Mouse (Mus musculus): ENCODE data around the gene Cpsf6. TPM values are rescaled to one million over a fixed set of nuclear protein-coding genes. Genes with fewer than 3 reads are reported as not detected.
A peak's percentile ranks its signal among the peaks of the same experiment; 100 is the strongest.

Cpsf6 gene
- total RNA-seq, 1 experiment from 2014 or later = 76.0 TPM

DNA sequence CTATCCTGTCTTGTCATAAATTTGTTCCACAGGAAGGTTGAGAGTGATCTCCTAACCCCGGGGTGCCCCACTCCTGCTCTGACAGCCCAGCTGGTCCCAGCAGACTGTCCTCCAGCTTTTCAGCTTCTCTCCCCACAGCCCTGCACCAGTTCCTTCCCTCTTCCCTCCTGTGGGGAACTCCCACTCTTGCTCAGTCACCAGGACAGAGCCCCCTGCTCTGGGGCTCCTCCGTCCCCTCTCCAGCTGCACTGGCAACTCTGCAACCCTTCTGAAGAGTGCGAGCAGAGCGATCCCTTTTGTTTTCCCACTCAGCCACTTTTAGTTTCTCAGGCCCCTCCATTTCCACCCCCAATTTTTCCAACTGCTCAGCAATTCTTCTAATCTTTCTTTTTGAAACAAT lies 44.2 kb downstream of the Cpsf6 start:
- no peak for DNase-seq

DNA sequence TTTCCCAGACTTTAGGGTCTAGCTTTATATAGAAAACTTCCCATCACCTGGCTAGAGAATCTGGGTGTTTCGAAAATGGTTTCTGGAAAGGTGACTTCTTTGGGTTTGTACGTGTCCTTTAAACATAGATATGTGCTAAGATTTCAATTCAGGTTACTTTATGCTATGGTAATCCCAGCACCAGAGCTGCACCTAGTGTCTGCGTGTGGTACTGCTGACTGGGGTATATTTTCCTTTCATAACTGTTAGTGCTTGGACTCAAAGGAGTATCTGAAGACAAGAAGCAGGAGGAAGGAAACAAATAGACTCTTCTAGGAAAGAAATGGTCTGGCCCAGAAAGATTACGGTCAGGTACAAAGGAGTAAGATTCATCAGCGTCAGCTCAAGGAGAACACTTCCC lies 49.3 kb downstream of the Cpsf6 start:
- DNase-seq = peak; percentile 31

DNA sequence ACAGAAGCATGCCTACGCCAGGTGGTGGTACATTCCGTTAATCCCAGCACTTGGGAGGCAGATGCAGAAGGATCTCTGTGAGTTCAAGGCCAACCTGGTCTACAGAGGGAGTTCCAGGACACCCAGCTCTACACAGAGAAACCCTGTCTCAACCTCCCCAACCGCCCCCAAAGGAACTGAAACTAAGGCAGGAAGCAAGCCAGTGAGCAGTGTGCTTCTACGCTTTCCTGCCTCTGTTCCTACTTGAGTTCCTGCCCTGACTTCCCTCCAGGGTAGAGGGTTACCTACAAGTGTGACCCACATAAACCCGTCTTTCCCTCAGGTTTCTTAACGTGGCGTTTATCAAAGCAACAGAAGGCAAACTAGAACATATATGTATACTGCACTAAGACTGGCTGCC lies 56.0 kb downstream of the Cpsf6 start:
- no peak for DNase-seq

DNA sequence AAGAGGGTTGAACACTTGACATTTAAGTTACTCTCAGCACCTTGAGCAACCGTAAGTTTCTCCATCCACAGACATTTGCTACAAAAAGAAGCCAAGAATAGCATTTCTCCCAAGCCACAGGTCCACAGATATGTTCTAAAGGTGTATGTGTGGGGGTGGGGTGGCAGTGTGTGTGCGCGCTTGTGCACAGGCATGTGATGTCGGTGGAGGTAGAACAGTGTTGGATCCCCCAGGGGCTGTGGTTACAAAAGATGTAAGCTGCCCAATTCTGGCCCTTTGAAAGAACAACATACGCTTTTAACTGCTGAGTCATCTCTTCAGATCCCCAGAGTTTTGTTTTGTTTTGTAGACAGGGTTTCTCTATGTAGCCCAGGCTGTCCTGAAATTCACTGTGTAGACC lies 57.2 kb downstream of the Cpsf6 start:
- no peak for DNase-seq

DNA sequence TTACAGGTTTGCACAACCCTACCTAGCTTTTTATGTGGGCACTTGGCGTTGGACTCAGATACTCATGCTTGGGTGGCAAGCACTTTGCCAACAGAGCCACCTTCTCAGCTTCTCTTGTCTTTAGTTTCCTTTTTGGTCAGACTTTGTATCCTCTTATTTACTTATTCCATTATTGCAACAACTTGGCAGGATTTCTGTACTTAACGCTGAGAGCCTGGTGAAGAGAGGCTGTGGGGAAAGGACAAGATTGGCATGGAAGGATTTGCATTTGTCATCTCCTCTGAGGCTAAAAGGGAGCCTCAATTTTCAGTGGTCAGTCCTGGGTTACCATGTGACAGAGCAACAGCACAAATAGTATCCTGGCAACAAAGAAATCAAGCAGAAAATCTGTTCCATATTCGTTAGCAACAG lies 59.2 kb downstream of the Cpsf6 start:
- DNase-seq = no peak

DNA sequence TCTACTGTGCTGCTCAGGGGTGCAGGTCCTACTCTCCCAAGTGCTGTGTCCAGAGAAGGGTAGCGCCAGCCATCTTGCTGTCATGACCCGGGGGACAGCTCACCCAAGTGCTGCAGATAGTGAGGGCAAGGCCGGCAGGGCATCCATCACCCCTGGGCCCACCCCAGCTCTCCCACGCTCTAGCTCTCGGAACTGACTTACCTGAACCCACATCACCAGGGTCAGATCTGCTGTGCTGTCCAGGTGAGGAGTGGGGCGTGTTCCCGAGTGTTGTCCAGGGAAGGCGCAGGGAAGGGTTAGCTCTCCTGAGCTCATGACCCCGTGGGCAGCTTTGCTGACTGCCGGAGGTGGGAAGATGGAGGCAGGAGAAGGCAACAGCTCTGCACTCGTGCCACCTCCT lies 63.4 kb downstream of the Cpsf6 start:
- no peak for DNase-seq

DNA sequence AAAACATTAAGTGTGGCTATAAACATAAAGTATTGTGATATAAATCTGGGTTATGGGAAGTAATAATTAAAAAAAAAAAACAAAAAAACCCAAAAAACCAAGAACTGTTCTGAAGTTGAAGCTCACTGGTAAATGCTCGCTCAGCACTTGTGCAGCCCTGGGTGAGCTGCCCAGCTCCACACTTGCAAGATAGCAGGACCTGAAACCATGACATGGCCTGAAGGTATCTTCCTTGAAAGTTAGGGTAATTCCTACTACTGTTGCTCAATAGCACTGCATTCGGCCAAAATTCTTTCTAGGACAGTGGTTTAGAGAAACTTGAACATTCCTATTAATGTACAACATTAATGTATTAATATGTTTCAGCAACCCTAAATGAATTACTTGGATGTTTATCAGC lies 66.7 kb downstream of the Cpsf6 start:
- no peak for DNase-seq

DNA sequence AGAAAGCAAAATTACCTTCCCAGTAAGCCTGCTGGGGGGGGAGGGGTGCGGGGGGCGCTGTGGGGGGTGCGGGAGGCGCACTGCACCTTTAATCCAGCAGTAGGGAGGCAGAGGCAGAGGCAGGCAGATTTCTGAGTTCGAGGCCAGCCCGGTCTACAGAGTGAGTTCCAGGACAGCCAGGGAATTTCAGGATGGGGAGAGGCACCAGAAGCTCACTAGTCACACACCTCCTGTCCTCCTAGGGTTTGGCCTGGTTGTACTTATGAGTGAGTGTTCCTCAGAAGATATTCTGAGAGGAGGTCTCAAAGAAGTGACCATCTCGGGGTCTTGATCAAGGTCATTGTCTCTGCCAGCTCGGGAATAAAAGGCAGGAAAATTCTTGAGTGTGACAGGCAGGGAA lies 67.6 kb downstream of the Cpsf6 start:
- no peak for DNase-seq

DNA sequence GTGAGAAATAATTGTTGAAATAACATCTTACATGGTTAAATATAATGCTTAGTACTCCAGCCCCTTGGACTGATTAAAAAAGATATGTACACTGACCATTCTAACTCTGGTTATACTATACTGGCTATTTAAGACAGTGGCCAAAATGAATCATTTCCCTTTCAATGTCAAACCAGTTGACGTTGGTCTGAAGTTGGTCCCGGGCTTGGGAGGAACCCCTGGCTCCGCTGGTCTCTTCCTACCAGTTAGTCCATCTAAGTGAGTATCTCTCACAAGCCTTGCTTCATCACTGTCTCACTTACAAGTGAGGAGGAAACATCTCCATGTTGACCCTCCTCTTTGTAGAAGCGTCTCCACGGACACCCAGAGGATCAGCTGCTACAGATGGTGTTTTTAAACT lies 75.4 kb downstream of the Cpsf6 start:
- DNase-seq = no peak

DNA sequence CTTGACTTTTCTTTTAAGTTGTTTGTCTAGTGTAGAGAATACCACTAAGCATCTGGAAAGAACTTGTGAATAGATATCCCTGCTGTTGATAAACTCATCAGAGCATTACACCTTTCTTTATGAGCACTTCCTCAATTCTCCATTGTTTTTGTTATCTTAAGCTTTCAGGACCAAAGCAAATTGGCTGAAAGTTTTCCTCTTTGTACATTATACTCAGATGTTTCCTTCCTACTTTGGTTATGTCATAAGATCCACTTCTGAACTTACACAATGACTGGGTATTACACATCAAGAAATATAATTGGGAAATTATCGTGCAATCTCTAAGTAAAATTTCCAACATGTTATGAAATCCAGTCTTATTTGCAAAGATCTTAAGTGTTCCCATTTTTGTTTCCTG lies 78.1 kb downstream of the Cpsf6 start:
- DNase-seq = no peak

DNA sequence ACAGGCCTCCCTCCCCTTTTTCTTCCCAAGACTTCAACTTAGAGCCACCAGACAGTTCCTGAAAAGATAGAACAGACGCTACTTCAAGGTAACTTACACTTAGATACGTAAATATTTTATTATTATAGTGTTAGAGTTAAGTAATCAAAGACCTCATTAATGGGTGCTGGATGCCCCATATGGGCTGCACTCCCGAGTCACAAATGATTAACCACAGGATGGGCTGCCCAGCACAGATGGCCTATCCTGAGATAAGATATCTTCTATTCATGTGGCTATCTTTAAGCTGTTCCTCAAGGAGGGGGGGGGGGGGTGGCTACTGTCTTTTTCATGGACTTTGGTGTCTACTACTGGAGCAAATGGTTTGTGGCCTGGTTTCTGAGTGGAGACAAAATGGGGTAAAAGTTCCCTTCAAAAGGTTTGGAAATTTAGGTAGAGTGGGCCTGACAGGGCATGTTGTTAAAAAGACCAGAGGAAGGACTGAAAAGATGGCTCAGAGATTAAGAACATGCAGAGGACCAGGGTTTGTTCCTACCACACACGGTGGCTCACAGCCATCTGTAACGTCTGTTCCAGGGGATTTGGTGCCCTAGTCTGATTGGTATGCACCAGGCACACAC lies 79.8 kb downstream of the Cpsf6 start:
- DNase-seq = no peak

DNA sequence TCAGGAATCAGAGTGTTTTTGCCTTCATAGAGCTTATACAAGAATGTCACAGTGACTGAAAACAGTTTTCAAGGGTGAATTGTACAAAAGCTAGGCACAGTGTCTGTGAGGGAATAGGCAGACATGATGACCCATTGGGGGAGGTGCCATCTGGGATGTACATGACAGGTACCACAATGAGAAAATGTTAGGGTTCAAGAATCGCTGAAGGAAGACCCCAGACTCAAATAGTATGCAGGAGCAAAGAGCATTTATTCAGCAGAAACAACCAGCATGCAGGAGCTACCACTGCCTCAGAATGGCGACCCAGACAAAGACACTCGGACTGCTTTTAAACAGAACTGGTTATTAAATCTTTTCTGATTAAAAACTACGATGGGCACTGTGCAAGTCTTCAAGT lies 80.7 kb downstream of the Cpsf6 start:
- no peak for DNase-seq

DNA sequence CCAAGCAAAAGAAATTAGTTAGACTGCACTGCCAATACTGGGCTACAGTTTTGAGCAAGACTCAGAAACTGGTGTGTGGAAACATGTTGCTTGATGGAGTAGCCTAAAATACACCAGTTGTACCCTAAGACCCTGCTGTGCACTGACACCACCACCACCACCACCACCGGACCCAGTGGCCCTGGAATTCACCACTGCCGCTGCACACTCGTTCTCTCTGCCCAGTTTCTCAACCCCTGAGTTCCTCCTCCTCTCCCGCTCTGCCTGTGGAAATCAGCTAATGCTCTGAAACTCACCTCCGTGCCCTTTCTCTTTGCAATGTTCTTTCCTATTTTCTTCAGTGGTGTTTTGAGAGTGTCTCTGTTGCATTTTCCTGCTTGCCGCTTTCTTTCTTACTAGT lies 81.5 kb downstream of the Cpsf6 start:
- DNase-seq = no peak

Other genes starting within 250 kb of the Cpsf6 start
- gene Frs2, start 231.5 kb downstream of the Cpsf6 start, total RNA-seq (2021) = 26.4 and 30.9 TPM in 2 replicates
- gene Yeats4, start 155.5 kb downstream of the Cpsf6 start, total RNA-seq (2021) = 44.3 and 44.6 TPM in 2 replicates
- not detected in 2 replicates for gene 9530003J23Rik, start 141.3 kb downstream of the Cpsf6 start, total RNA-seq (2021)
- 66.2 and 195 TPM in 2 replicates for gene Lyz2, start 97.7 kb downstream of the Cpsf6 start, total RNA-seq (2021)
- 7.3 and 26.9 TPM in 2 replicates for gene Lyz1, start 87.1 kb downstream of the Cpsf6 start, total RNA-seq (2021)
- 23.7 and 28.6 TPM in 2 replicates for gene Cpm, start 249.5 kb upstream of the Cpsf6 start, total RNA-seq (2021)